Mouse (Mus musculus) midbrain, embryonic 15.5 days (tissue): ENCODE measurements around the gene Atp1b1. TPM values are rescaled to one million over a fixed set of nuclear protein-coding genes. Genes with fewer than 3 reads are reported as not detected.

Source experiments
- ATAC-seq: fragments of 200-750 bp; cut with Nextera tagmentation; replicated peaks from 2 replicates; pipeline ENCODE4 v1.8.0; 2017; ENCODE audit warnings: moderate TSS enrichment
- H3K27ac ChIP-seq: fragments of 300-500 bp; sonication (generic); 2 replicates; pipeline ENCODE4 v1.5.1; 2015; ENCODE audit warnings: mild to moderate bottlenecking, inconsistent platforms
- H3K27me3 ChIP-seq: fragments of 300-500 bp; sonication (generic); replicated peaks from 2 replicates; pipeline ENCODE4 v1.6.1; 2015; ENCODE audit warnings: inconsistent platforms
- H3K36me3 ChIP-seq: fragments of 300-500 bp; sonication (generic); replicated peaks from 2 replicates; pipeline ENCODE4 v1.6.1; 2015; ENCODE audit warnings: inconsistent platforms
- H3K4me1 ChIP-seq: fragments of 300-500 bp; sonication (generic); 2 replicates; pipeline ENCODE4 v1.6.1; 2015; ENCODE audit warnings: inconsistent platforms
- H3K4me2 ChIP-seq: fragments of 300-500 bp; sonication (generic); 2 replicates; pipeline ENCODE4 v1.6.1; 2015; ENCODE audit warnings: inconsistent platforms, mild to moderate bottlenecking, moderate library complexity
- H3K4me3 ChIP-seq: fragments of 300-500 bp; sonication (generic); 2 replicates; pipeline ENCODE4 v1.5.1; 2015; ENCODE audit warnings: mild to moderate bottlenecking, inconsistent platforms
- H3K9ac ChIP-seq: fragments of 300-500 bp; sonication (generic); 2 replicates; pipeline ENCODE4 v1.6.1; 2015; ENCODE audit warnings: mild to moderate bottlenecking, inconsistent platforms
- H3K9me3 ChIP-seq: fragments of 300-500 bp; sonication (generic); 2 replicates; pipeline ENCODE4 v1.6.1; 2016; ENCODE audit warnings: inconsistent platforms
- WGBS: fragments of 180-500 bp; shearing (Covaris S2); methylation state at CpG from one replicate; pipeline ENCODE4 v1.1.7; 2015; ENCODE audit warnings: mixed read lengths; 5-methylcytosine and 5-hydroxymethylcytosine counted together
- polyA plus RNA-seq: library from polyadenylated mRNA; unstranded; fragments of >200 nt; fragmentation: Nextera tagmentation; extraction: Ambion mirVana; gene quantifications from 2 replicates; pipeline ENCODE4 v1.2.1, GENCODE M21; 2015

Atp1b1 gene
- polyA plus RNA-seq, 1 experiment from 2014 or later = 210 TPM

- H3K4me3 ChIP-seq = no peak overlapping the region
Measured at GRCm38 (mm10) chr1:164450231-164450630, 7.9 kb downstream of the Atp1b1 start.

GRCm38 (mm10) chr1:164449626-164450025, 8.5 kb downstream of the Atp1b1 start:
- Histone ChIP-seq H3K9ac (no peak overlapping the region), H3K27ac (no peak overlapping the region), H3K27me3 (no peaks in the 10 kb centered on the region), H3K4me2 (no peak overlapping the region), H3K36me3 (peaks cover 32% of the 10 kb centered on the region), H3K4me3 (no peak overlapping the region), H3K9me3 (no peaks in the 10 kb centered on the region), H3K4me1 (peaks cover 11% of the 10 kb centered on the region)
- ATAC-seq = no peak
- WGBS = 92% methylated on average over 8 of the region's 8 CpGs

More at GRCm38 (mm10) chr1:164450231-164450630, 7.9 kb downstream of the Atp1b1 start:
- no peaks in the 10 kb centered on the region for H3K9me3 ChIP-seq
- no peak overlapping the region for H3K27ac ChIP-seq
- no peak for ATAC-seq
- WGBS = 90% methylated on average over 4 of the region's 4 CpGs
- H3K4me2 ChIP-seq = no peak overlapping the region
- no peak overlapping the region for H3K9ac ChIP-seq
- H3K4me1 ChIP-seq = peaks cover 17% of the 10 kb centered on the region
- no peaks in the 10 kb centered on the region for H3K27me3 ChIP-seq
- peaks cover 32% of the 10 kb centered on the region for H3K36me3 ChIP-seq

- 91% methylated on average over 6 of the region's 6 CpGs for WGBS
Measured at GRCm38 (mm10) chr1:164447521-164447920, 10.6 kb downstream of the Atp1b1 start.

GRCm38 (mm10) chr1:164446535-164446934, 11.6 kb downstream of the Atp1b1 start:
- Histone ChIP-seq H3K27me3 (no peaks in the 10 kb centered on the region), H3K9ac (no peak overlapping the region), H3K4me3 (no peak overlapping the region), H3K9me3 (no peaks in the 10 kb centered on the region), H3K4me1 (no peaks in the 10 kb centered on the region), H3K36me3 (peaks cover 43% of the 10 kb centered on the region; the same call in 1 of the 2 replicates), H3K4me2 (no peak overlapping the region), H3K27ac (no peak overlapping the region)
- WGBS = 95% methylated on average over 10 of the region's 10 CpGs
- no peak for ATAC-seq

More at GRCm38 (mm10) chr1:164447521-164447920, 10.6 kb downstream of the Atp1b1 start:
- ATAC-seq = no peak
- Histone ChIP-seq H3K4me1 (no peaks in the 10 kb centered on the region), H3K27me3 (no peaks in the 10 kb centered on the region), H3K4me2 (no peak overlapping the region), H3K9me3 (no peaks in the 10 kb centered on the region), H3K36me3 (peaks cover 41% of the 10 kb centered on the region), H3K4me3 (no peak overlapping the region), H3K9ac (no peak overlapping the region), H3K27ac (no peak overlapping the region)

- no peaks in the 10 kb centered on the region for H3K9me3 ChIP-seq
- no peaks in the 10 kb centered on the region for H3K4me1 ChIP-seq
- H3K36me3 ChIP-seq = peaks cover 42% of the 10 kb centered on the region
- H3K27me3 ChIP-seq = no peaks in the 10 kb centered on the region
- H3K9ac ChIP-seq = no peak overlapping the region
- 76% methylated on average over 5 of the region's 5 CpGs for WGBS
- no peak for ATAC-seq
- no peak overlapping the region for H3K4me2 ChIP-seq
- H3K27ac ChIP-seq = no peak overlapping the region
- H3K4me3 ChIP-seq = no peak overlapping the region
Measured at GRCm38 (mm10) chr1:164445620-164446162, 12.5 kb downstream of the Atp1b1 start.

GRCm38 (mm10) chr1:164441408-164441974, 16.7 kb downstream of the Atp1b1 start:
- no peak overlapping the region for H3K27ac ChIP-seq
- peaks cover 58% of the 10 kb centered on the region for H3K36me3 ChIP-seq
- H3K4me3 ChIP-seq = no peak overlapping the region
- H3K27me3 ChIP-seq = no peaks in the 10 kb centered on the region
- no peaks in the 10 kb centered on the region for H3K9me3 ChIP-seq
- H3K9ac ChIP-seq = no peak overlapping the region
- 51% methylated on average over 18 of the region's 18 CpGs for WGBS
- no peak for ATAC-seq
- no peaks in the 10 kb centered on the region for H3K4me1 ChIP-seq
- no peak overlapping the region for H3K4me2 ChIP-seq

GRCm38 (mm10) chr1:164440708-164441407, 17.3 kb downstream of the Atp1b1 start:
- Histone ChIP-seq H3K4me1 (no peaks in the 10 kb centered on the region), H3K4me3 (no peak overlapping the region), H3K9me3 (no peaks in the 10 kb centered on the region), H3K27me3 (no peaks in the 10 kb centered on the region), H3K36me3 (peaks cover 62% of the 10 kb centered on the region), H3K4me2 (no peak overlapping the region), H3K9ac (no peak overlapping the region), H3K27ac (no peak overlapping the region)
- 86% methylated on average over 11 of the region's 11 CpGs for WGBS
- no peak for ATAC-seq

GRCm38 (mm10) chr1:164440230-164440629, 17.9 kb downstream of the Atp1b1 start:
- Histone ChIP-seq H3K9me3 (no peaks in the 10 kb centered on the region), H3K27ac (no peak overlapping the region), H3K27me3 (no peaks in the 10 kb centered on the region), H3K4me2 (no peak overlapping the region), H3K9ac (no peak overlapping the region), H3K36me3 (peaks cover 62% of the 10 kb centered on the region), H3K4me3 (no peak overlapping the region), H3K4me1 (no peaks in the 10 kb centered on the region)
- ATAC-seq = no peak
- WGBS = 95% methylated on average over 6 of the region's 6 CpGs

- Histone ChIP-seq H3K4me3 (no peak overlapping the region), H3K9ac (no peak overlapping the region), H3K36me3 (peaks cover 36% of the 10 kb centered on the region), H3K27me3 (no peaks in the 10 kb centered on the region), H3K27ac (no peak overlapping the region), H3K4me2 (no peak overlapping the region), H3K4me1 (no peaks in the 10 kb centered on the region), H3K9me3 (no peaks in the 10 kb centered on the region)
- WGBS = 80% methylated on average over 7 of the region's 7 CpGs
- ATAC-seq = no peak
Measured at GRCm38 (mm10) chr1:164436749-164437148, 21.4 kb downstream of the Atp1b1 start.

GRCm38 (mm10) chr1:164434049-164434448, 24.1 kb downstream of the Atp1b1 start:
- H3K27ac ChIP-seq = no peak overlapping the region
- H3K4me1 ChIP-seq = no peaks in the 10 kb centered on the region
- H3K27me3 ChIP-seq = no peaks in the 10 kb centered on the region
- H3K9me3 ChIP-seq = no peaks in the 10 kb centered on the region
- no peak overlapping the region for H3K9ac ChIP-seq
- 67% methylated on average over 6 of the region's 6 CpGs for WGBS
- ATAC-seq = no peak
- H3K4me3 ChIP-seq = no peak overlapping the region
- H3K36me3 ChIP-seq = peaks cover 12% of the 10 kb centered on the region; the same call in 1 of the 2 replicates
- H3K4me2 ChIP-seq = no peak overlapping the region

GRCm38 (mm10) chr1:164432649-164433048, 25.5 kb downstream of the Atp1b1 start:
- no peaks in the 10 kb centered on the region for H3K9me3 ChIP-seq
- no peaks in the 10 kb centered on the region for H3K27me3 ChIP-seq
- no peak for ATAC-seq
- 0 out of 2 replicates have a peak, but pooled peaks cover 4% of the 10 kb centered on the region for H3K36me3 ChIP-seq
- H3K4me3 ChIP-seq = no peak overlapping the region
- 76% methylated on average over 5 of the region's 5 CpGs for WGBS
- no peak overlapping the region for H3K27ac ChIP-seq
- no peak overlapping the region for H3K4me2 ChIP-seq
- no peaks in the 10 kb centered on the region for H3K4me1 ChIP-seq
- H3K9ac ChIP-seq = no peak overlapping the region

- H3K9me3 ChIP-seq = no peaks in the 10 kb centered on the region
- WGBS = 87% methylated on average over 9 of the region's 9 CpGs
- no peaks in the 10 kb centered on the region for H3K27me3 ChIP-seq
- no peak for ATAC-seq
- H3K36me3 ChIP-seq = no peaks in the 10 kb centered on the region
- no peak overlapping the region for H3K4me2 ChIP-seq
- no peak overlapping the region for H3K4me3 ChIP-seq
- H3K27ac ChIP-seq = no peak overlapping the region
- H3K9ac ChIP-seq = no peak overlapping the region
- no peaks in the 10 kb centered on the region for H3K4me1 ChIP-seq
Measured at GRCm38 (mm10) chr1:164428644-164429043, 29.5 kb downstream of the Atp1b1 start.
